Mouse (Mus musculus): ENCODE data around the gene Pepd.
"Not testable (repeated sequence)": the region's sequence is repeated elsewhere in the genome, so short reads cannot be mapped to it uniquely, and the experiment has no call there.

Pepd gene

GRCm38 (mm10) chr7:34932631-34933030, 20.5 kb downstream of the Pepd start:
- DNase-seq (ENCODE audit: low spot score) = no peak

DNA sequence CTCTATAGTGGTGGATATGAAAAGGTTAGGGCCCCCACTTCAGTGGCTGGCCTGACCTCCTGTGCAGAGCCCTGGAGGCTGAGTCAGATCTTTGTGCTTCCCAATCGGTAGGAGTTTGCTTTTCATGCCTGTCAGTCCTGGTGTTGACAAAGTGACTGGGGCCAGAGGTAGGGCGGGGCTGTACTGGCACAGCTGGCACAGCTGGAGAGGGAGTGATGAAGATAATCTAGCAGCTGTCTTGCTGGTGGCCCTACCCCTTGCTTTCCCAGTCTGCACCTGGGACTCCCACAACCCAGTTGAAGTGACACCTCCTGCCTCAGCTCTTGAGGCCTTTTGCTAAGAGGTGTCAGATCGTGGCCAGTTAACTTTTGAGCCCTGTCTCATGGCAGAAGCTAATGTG, 21.0 kb downstream of the Pepd start:
- no peak for DNase-seq (ENCODE audit: low spot score)

DNA sequence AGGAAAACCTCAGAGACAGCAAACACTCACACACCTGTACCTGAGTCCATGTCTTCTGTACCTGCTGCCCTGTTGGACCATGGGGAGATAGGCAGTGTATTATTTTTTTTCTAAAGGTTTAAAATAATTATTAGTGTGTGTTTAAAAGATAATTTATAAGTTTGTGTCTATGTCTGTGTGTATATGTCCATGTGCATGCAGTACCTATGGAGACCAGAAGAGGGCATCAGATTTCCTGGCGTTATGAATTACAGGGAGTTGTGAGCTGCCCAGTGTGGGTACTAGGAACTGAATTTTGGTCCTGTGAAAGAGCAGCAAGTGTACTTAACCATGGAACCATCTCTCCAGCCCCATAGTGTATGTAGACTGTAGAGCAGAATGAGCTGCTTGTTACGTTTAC, 24.2 kb downstream of the Pepd start:
- no peak for DNase-seq (ENCODE audit: low spot score)

- no peak for DNase-seq (ENCODE audit: low spot score)
Observed at GRCm38 (mm10) chr7:34938636-34939261, 26.6 kb downstream of the Pepd start.

- peak; percentile 57 for DNase-seq (ENCODE audit: low spot score)
Observed at GRCm38 (mm10) chr7:34939262-34939951, 27.2 kb downstream of the Pepd start.

GRCm38 (mm10) chr7:34939952-34940312, 27.8 kb downstream of the Pepd start:
- DNase-seq (ENCODE audit: low spot score) = no peak

- DNase-seq (ENCODE audit: low spot score) = no peak
Observed at GRCm38 (mm10) chr7:34943581-34944123, 31.5 kb downstream of the Pepd start.

GRCm38 (mm10) chr7:34946269-34946925, 34.2 kb downstream of the Pepd start:
- DNase-seq (ENCODE audit: low spot score) = no peak

DNA sequence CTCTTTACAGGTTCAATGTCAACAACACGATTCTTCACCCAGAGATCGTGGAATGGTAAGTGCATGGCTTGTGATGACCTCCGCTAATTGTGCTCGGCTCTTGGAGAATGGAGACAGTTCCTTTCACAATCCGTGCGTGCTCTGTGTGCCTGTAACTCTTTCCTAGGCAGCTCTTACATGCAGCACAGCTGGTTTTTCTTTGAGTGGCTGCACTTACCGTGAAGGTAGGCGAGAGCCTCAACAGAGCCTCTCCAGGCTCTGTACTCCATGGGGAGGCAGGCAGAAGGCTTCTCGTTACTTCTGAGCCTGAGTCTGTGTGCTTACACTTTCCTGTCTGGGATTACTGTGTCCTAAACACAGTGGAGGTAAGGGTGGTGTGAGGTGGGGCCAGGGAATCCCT, 42.4 kb downstream of the Pepd start:
- no peak for DNase-seq (ENCODE audit: low spot score)

DNA sequence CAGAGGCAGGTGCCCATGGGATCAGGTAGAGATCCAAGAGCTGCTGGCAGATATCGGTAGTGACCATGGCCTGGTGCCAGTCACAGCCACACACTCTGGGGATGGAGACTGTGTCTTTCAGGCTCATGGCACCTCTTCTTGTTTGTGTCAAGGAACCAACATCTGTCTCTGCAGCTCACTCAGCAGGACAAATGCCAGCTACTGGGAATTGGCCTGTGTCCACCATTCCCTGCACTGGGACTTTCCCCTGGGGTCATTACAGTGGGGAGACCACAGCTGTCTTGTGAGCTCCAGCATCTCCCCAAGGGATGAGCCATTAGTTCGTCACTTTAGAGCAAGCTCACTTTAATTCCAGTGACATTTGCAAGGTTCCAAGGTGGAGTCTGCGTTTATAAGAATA, 43.1 kb downstream of the Pepd start:
- no peak for DNase-seq (ENCODE audit: low spot score)

GRCm38 (mm10) chr7:34957138-34957537, 45.0 kb downstream of the Pepd start:
- DNase-seq (ENCODE audit: low spot score) = no peak

DNA sequence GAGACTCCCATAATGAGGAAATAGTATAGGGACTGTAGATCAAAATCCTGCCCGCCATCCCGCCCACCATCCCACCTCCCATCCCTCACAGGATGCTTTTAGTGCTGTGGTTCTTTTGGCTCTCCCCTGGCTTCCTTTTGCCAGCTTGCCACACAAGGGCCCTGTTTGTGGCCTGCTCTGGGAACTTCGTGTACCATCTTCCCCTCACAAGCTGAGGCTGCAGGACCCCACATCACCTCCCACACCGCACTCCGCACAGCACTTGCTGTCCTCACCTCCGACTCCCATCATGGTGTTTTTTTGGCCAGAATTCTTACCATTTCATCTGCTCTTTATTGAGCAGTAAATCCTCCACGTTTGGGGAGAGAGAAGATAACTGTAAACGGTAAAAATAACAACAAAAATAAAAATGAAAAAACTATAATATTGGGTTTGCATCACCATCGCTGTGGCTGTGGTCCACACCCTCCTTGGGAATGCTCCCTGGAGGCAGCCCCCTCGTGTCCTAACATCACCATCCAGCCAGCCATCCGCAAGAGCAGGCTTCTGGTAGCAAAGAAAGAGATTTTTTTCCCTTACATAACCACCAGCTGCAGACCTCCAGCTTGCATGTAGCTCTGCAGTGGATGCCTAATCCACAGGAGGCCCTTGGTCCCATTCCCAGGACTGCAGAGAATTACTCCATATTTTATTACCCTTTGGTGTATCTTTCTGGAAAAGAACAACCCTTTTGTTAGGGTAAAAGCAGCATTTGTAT, 51.9 kb downstream of the Pepd start:
- no peak for DNase-seq (ENCODE audit: low spot score)

- no peak for DNase-seq (ENCODE audit: low spot score)
Observed at GRCm38 (mm10) chr7:34967362-34967761, 55.2 kb downstream of the Pepd start.

DNA sequence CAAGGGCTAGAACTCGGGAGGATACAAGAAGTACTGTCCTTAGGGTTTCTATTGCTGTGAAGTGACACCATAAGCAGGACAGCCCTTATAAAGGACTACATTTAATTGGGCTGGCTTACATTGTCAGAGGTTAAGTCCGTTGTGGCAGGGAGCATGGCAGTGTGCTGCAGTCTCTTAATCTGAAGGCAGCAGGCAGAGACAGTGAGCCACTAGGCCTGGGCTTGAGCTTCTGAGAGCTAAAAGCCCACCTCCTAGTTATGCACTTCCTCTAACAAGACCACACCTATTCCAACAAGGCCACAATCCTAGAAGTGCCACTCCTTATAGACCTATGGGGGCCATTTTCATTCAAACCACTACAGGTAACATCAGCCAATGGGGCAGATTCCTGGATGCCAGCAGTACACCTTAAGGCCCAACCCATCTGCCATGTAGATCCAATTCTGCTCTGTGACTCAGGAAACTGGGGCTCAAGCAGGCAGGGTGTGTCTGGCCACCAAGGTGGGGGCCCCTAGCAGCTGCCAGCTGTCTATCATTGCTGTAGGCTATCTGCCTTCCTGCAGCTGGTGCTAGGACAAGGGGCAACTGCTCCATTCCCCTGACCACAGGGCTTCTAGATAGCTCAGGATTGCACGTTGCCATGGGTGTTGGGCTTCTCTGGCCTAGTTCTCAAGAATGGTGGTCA, 56.7 kb downstream of the Pepd start:
- DNase-seq (ENCODE audit: low spot score) = no peak

DNA sequence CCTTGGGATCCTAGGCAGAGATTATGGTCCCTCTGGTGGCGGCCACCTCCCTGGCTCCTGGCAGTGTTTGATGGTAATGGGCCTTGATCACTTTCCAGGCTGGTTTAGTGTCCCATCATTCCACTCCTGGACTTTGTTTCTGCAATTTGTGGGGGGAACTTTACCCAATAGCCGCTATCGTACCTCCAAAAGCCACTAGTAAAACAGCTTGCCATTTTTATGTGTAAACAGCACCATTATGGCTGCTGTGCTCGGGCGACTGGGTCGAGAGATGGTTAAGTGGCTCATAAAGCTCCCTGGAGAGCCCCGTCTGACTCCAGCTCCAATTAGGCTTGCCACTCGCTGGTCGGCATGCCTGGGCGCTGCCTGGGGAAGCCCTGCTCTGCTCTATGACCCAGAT, 59.6 kb downstream of the Pepd start:
- DNase-seq (ENCODE audit: low spot score) = no peak

- no peak for DNase-seq (ENCODE audit: low spot score)
Observed at GRCm38 (mm10) chr7:34972990-34973440, 60.8 kb downstream of the Pepd start.

DNA sequence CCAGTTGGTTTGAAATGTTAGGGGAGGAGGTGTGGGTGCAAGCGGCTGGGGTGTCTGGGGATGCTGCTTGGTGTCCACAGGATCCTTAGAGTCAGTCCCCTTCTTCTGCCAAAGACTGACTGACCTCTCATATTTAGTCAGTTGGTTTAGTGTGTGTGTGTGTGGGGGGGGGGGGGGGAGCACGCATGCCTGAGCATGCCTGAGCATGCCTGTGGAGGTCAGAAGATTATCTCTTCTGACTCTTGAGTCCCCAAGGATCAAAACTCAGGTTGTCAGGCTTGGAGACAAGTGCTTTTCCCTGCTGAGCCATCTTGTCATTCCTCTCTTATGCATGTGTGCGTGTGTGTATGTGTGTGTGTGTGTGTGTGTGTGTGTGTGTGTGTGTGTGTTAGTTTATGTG, 61.7 kb downstream of the Pepd start:
- DNase-seq (ENCODE audit: low spot score) = no peak

- DNase-seq (ENCODE audit: low spot score) = no peak
Observed at GRCm38 (mm10) chr7:34975913-34976312, 63.7 kb downstream of the Pepd start.

DNA sequence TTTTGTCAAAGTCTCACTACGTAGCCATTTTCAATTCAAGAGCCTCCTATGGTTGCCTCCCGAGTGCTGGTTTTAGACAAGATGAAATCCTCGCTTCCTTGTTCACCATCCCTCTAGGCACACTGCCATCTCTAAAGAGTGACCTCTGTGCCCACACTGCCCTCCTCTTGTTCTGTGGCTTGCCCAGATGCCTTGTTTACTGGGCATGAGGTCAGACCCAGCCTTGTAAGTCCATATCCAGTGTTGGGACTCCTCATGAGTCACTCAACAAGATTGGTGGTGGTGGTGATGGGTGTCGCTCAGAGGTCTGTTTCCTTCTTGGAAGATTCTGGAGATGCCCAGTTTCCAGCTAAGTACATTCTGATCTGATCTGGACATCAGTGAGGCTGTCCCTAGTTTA, 65.2 kb downstream of the Pepd start:
- no peak for DNase-seq (ENCODE audit: low spot score)

- DNase-seq (ENCODE audit: low spot score) = no peak
Observed at GRCm38 (mm10) chr7:34981803-34982202, 69.6 kb downstream of the Pepd start.

- DNase-seq (ENCODE audit: low spot score) = not testable (repeated sequence)
Observed at GRCm38 (mm10) chr7:34982372-34982771, 70.2 kb downstream of the Pepd start.

All from left cerebral cortex, adult 11 months (tissue).